Comparison of ENCODE assay signal across 22 mouse cellular contexts in genomic region chr6:144511925-144512324, GRCm38 (mm10).
"Had no signal": no experiment of that assay in that cellular context is flagged by ENCODE, and none has a peak within 500 bp of the region (broad histone marks: within the 10 kb centered on the region; RNA-seq: fewer than 3 reads in every experiment).

No protein-coding gene starts in this region.

- H3K4me1 ChIP-seq: limb, embryonic 10.5 days; liver, embryonic 12.5 days; liver, embryonic 15.5 days; megakaryocyte, embryonic 14.5 days; stomach, embryonic 15.5 days had no signal

- ATAC-seq: liver, embryonic 12.5 days had no signal

- H3K4me3 ChIP-seq: kidney, embryonic 15.5 days; limb, embryonic 10.5 days; limb, embryonic 13.5 days; liver, embryonic 12.5 days; liver, embryonic 15.5 days; lung, embryonic 15.5 days; megakaryocyte, embryonic 14.5 days; neural tube, embryonic 12.5 days; stomach, embryonic 15.5 days had no signal

- H3K27ac ChIP-seq: kidney, embryonic 15.5 days; limb, embryonic 10.5 days; limb, embryonic 13.5 days; liver, embryonic 12.5 days; liver, embryonic 15.5 days; lung, embryonic 15.5 days; neural tube, embryonic 12.5 days; stomach, embryonic 15.5 days had no signal

- H3K9me3 ChIP-seq: kidney, embryonic 15.5 days; limb, embryonic 10.5 days; limb, embryonic 13.5 days; liver, embryonic 12.5 days; liver, embryonic 15.5 days; lung, embryonic 15.5 days; megakaryocyte, embryonic 14.5 days; neural tube, embryonic 12.5 days; stomach, embryonic 15.5 days had no signal

- H3K27me3 ChIP-seq: kidney, embryonic 15.5 days; limb, embryonic 13.5 days; liver, embryonic 12.5 days; liver, embryonic 15.5 days; lung, embryonic 15.5 days; megakaryocyte, embryonic 14.5 days; neural tube, embryonic 12.5 days; stomach, embryonic 15.5 days had no signal

- DNase-seq: kidney, adult 8-10 months; kidney, postnatal 14 days; kidney, postnatal 4 days; liver; lung, adult 18-20 months; lung, postnatal 10 days; lung, postnatal 36 days; midbrain, embryonic 14.5 days; retina, postnatal 1 day; right cerebral cortex, postnatal 25 days; spleen, adult 18-20 months; thymus, postnatal 25 days had no signal

- H3K9ac ChIP-seq: kidney, embryonic 15.5 days; limb, embryonic 13.5 days; liver, embryonic 12.5 days; liver, embryonic 15.5 days; lung, embryonic 15.5 days; neural tube, embryonic 12.5 days; stomach, embryonic 15.5 days had no signal

- H3K4me2 ChIP-seq: kidney, embryonic 15.5 days; limb, embryonic 13.5 days; liver, embryonic 12.5 days; liver, embryonic 15.5 days; lung, embryonic 15.5 days; midbrain, embryonic 11.5 days; neural tube, embryonic 12.5 days; stomach, embryonic 15.5 days had no signal

- H3K36me3 ChIP-seq: kidney, embryonic 15.5 days; limb, embryonic 10.5 days; limb, embryonic 13.5 days; liver, embryonic 12.5 days; liver, embryonic 15.5 days; lung, embryonic 15.5 days; neural tube, embryonic 12.5 days; stomach, embryonic 15.5 days had no signal
